Mouse (Mus musculus) liver, embryonic 15.5 days (tissue): ENCODE results near the gene Hacd2. TPM values are rescaled to one million over a fixed set of nuclear protein-coding genes. Genes with fewer than 3 reads are reported as not detected.

Source experiments
- ATAC-seq: fragments of 200-750 bp; cut with Nextera tagmentation; 2 replicates; pipeline ENCODE4 v1.8.0; 2017; ENCODE audit warnings: moderate number of reproducible peaks, mild to moderate bottlenecking, moderate library complexity; ENCODE audit not compliant: insufficient read depth
- H3K27ac ChIP-seq: fragments of 300-500 bp; sonication (generic); replicated peaks from 2 replicates; pipeline ENCODE4 v1.5.1; 2015; ENCODE audit warnings: mild to moderate bottlenecking, inconsistent platforms
- H3K27me3 ChIP-seq: fragments of 300-500 bp; sonication (generic); 2 replicates; pipeline ENCODE4 v1.6.1; 2015; ENCODE audit warnings: mild to moderate bottlenecking, inconsistent platforms
- H3K36me3 ChIP-seq: fragments of 300-500 bp; sonication (generic); replicated peaks from 2 replicates; pipeline ENCODE4 v1.6.1; 2015; ENCODE audit warnings: moderate library complexity, mild to moderate bottlenecking, inconsistent platforms
- H3K4me1 ChIP-seq: fragments of 300-500 bp; sonication (generic); replicated peaks from 2 replicates; pipeline ENCODE4 v1.6.1; 2015; ENCODE audit warnings: inconsistent platforms
- H3K4me2 ChIP-seq: fragments of 300-500 bp; sonication (generic); 2 replicates; pipeline ENCODE4 v1.6.1; 2015; ENCODE audit warnings: moderate library complexity, mild to moderate bottlenecking, inconsistent platforms
- H3K4me3 ChIP-seq: fragments of 300-500 bp; sonication (generic); replicated peaks from 2 replicates; pipeline ENCODE4 v1.5.1; 2015; ENCODE audit warnings: mild to moderate bottlenecking, inconsistent platforms
- H3K9ac ChIP-seq: fragments of 300-500 bp; sonication (generic); 2 replicates; pipeline ENCODE4 v1.6.1; 2015; ENCODE audit warnings: moderate library complexity, mild to moderate bottlenecking, inconsistent platforms
- H3K9me3 ChIP-seq: fragments of 300-500 bp; sonication (generic); replicated peaks from 2 replicates; pipeline ENCODE4 v1.6.1; 2016; ENCODE audit warnings: inconsistent platforms
- WGBS: fragments of 180-500 bp; shearing (Covaris S2); methylation state at CpG from one replicate; pipeline ENCODE4 v1.1.7; 2015; ENCODE audit warnings: mixed read lengths; ENCODE audit not compliant: insufficient replicate concordance; 5-methylcytosine and 5-hydroxymethylcytosine counted together
- polyA plus RNA-seq: library from polyadenylated mRNA; unstranded; fragments of >200 nt; fragmentation: Nextera tagmentation; extraction: Ambion mirVana; gene quantifications from 2 replicates; pipeline ENCODE4 v1.2.1, GENCODE M21; 2015

The Hacd2 gene
- polyA plus RNA-seq, 1 experiment from 2014 or later = 105 TPM

DNA sequence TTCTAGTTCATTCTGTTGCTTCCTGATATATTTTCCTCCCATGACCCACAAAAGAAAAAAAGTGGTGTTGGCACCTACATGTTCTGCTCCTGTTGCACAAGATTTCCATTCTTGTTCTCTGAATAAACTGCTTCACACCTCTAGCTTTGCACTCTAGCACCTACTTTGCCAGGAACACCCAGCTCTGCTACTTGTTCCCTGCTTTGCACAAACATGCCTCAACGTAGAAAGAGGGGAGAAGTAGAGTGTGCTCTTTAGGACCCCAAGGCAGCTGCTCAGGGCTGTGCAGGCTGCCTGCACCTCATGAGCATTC, 32.9 kb downstream of the Hacd2 start:
- H3K4me2 ChIP-seq = no peak overlapping the region
- 0 out of 2 replicates have a peak, but pooled peaks cover 5% of the 10 kb centered on the region for H3K36me3 ChIP-seq
- WGBS = 56% methylated on average over 1 of the region's 1 CpGs
- H3K4me3 ChIP-seq = no peak overlapping the region
- ATAC-seq = no peak
- no peak overlapping the region for H3K9ac ChIP-seq
- H3K4me1 ChIP-seq = peaks cover 51% of the 10 kb centered on the region
- H3K27ac ChIP-seq = peak overlapping the region; percentile 69
- H3K9me3 ChIP-seq = no peaks in the 10 kb centered on the region
- H3K27me3 ChIP-seq = no peaks in the 10 kb centered on the region

DNA sequence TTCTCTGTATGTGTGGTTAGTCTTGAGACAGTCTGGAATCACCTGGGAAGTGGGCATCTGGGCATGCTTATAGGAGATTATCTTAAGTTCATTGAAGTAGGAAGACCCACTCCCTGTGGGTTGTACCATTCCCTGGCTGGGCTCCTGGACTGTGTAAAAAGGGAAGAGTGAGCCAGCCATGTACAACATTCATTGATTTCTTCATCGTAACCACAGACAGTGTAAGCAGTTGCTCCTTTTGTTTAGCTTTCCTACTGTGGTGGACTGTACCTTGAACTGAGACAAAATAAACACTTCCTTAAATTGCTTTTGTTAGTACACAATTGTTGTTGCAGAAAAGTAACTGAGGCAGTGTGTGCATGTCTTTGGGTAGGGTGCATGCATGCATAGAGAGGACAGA, 33.6 kb downstream of the Hacd2 start:
- peak overlapping the region; percentile 69 for H3K27ac ChIP-seq
- 67% methylated on average over 1 of the region's 1 CpGs for WGBS
- H3K4me2 ChIP-seq = no peak overlapping the region
- no peak overlapping the region for H3K9ac ChIP-seq
- H3K4me3 ChIP-seq = no peak overlapping the region
- no peaks in the 10 kb centered on the region for H3K27me3 ChIP-seq
- no peaks in the 10 kb centered on the region for H3K36me3 ChIP-seq
- peak; percentile 50 for ATAC-seq
- peaks cover 51% of the 10 kb centered on the region for H3K4me1 ChIP-seq
- H3K9me3 ChIP-seq = no peaks in the 10 kb centered on the region

DNA sequence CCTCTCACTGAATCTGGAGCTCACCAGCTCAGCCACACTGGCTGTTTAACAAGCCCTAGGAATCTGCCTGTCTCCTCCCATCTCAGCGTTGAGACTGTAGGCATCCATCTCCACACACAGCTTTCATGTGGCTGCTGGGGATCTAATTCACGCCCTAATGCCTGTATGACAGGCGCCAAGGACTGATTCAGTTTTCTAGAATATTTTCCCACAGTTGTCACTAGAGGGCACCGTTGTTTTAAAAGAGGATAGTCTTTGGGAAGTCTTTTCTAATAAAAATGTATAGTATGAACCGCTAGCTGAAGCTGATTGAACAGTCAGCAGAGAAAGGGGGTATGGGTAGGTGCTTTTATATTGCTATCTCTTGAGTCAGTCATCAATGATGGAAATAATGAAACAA, 34.1 kb downstream of the Hacd2 start:
- Histone ChIP-seq H3K36me3 (no peaks in the 10 kb centered on the region), H3K9me3 (no peaks in the 10 kb centered on the region), H3K9ac (no peak overlapping the region), H3K4me2 (no peak overlapping the region), H3K4me3 (no peak overlapping the region), H3K4me1 (peaks cover 47% of the 10 kb centered on the region), H3K27ac (0 out of 2 replicates have a peak overlapping the region, but pooled peaks have one; percentile 69), H3K27me3 (no peaks in the 10 kb centered on the region)
- WGBS = 23% methylated on average over 5 of the region's 5 CpGs
- ATAC-seq = no peak

DNA sequence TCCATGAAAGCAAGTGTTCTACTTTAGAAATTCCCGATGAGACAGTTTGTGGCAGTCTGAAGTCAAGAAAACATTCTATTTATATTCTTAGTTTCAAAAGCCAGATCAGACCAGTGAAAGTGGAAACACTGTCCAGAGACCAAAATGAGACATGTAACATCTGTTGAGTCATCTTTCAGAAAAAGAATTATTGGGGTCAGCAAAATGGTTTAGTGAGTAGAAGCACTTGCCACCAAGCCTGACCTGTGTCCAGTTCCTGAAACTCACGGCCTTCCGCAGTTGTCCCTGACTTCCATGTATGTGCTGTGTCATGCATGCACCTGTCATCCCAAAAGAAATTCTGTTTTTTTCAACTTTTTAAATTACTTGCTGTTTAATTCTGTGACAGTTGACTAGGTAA, 34.6 kb downstream of the Hacd2 start:
- ATAC-seq = no peak
- WGBS = 73% methylated on average over 3 of the region's 3 CpGs

DNA sequence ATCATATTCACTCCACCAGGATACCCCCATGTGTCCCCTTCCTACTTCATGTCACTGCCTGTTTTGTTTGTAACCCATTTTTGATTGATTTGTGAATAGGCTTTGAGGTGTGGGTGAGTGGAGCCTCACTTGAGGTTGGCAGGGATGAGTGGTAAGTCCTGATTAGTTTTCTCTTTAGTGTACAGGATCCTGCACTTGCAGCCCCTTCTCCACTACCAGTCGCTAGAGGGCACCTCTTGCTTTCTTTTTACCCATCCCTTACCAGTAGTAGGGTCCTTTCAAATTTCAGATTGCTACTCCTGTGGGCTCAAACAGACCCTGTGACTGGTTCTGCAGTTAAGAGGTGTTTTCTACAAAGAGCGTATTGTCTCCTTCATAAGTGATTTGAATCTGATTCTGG, 38.8 kb downstream of the Hacd2 start:
- Histone ChIP-seq H3K4me2 (no peak overlapping the region), H3K9ac (no peak overlapping the region), H3K27ac (no peak overlapping the region), H3K4me1 (peaks cover 9% of the 10 kb centered on the region), H3K9me3 (no peaks in the 10 kb centered on the region), H3K27me3 (no peaks in the 10 kb centered on the region), H3K4me3 (no peak overlapping the region), H3K36me3 (peaks cover 13% of the 10 kb centered on the region; the same call in 1 of the 2 replicates)
- WGBS = 47% methylated on average over 2 of the region's 2 CpGs
- no peak for ATAC-seq

More for the DNA sequence above, 34.6 kb downstream of the Hacd2 start:
- no peak overlapping the region for H3K9ac ChIP-seq
- no peaks in the 10 kb centered on the region for H3K27me3 ChIP-seq
- no peaks in the 10 kb centered on the region for H3K36me3 ChIP-seq
- H3K9me3 ChIP-seq = no peaks in the 10 kb centered on the region
- H3K27ac ChIP-seq = no peak overlapping the region
- H3K4me1 ChIP-seq = peaks cover 46% of the 10 kb centered on the region
- H3K4me2 ChIP-seq = no peak overlapping the region
- H3K4me3 ChIP-seq = no peak overlapping the region

DNA sequence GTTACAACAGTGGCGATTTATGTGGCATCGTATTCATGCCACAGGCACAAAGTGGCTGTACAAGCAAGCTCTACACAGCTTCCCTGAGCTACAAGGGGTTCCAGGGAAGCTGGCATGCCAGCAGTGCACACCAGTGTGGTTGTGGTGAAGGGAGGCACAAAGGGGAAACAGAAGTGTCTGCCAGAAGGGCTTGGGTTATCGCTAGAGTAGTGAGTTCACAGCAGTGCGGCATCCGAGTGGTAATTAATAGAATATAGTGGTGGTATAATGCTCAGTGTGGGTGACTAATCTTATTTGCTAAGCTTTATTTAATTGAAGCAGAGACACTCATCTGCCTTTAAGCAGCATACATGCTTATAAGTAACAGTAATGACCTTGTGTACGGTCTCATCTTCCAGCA, 43.5 kb downstream of the Hacd2 start:
- 81% methylated on average over 6 of the region's 6 CpGs for WGBS
- no peak overlapping the region for H3K9ac ChIP-seq
- no peak overlapping the region for H3K4me2 ChIP-seq
- no peaks in the 10 kb centered on the region for H3K27me3 ChIP-seq
- H3K36me3 ChIP-seq = peaks cover 13% of the 10 kb centered on the region; the same call in 1 of the 2 replicates
- H3K27ac ChIP-seq = no peak overlapping the region
- H3K4me3 ChIP-seq = no peak overlapping the region
- no peaks in the 10 kb centered on the region for H3K9me3 ChIP-seq
- 0 out of 2 replicates have a peak, but pooled peaks cover 3% of the 10 kb centered on the region for H3K4me1 ChIP-seq
- ATAC-seq = no peak

DNA sequence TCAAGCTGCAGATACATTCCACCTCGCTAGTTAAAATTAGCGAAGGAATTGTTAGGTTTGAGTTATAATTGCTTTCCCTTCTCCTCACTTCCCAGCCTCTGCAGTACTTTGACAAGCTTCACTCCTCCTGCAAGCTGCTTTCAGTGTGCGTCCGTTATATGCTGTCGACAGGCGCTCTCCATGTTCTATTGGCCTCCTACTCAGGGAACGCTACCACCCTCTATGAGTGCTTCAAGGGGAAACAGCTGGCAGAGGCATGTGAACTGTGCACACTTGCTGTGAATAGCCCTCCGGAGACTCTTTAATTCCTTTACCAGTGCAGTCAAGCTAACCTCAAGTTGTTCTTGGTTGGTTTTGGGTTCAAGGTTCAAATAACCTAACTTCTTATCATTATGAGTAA, 44.9 kb downstream of the Hacd2 start:
- H3K4me1 ChIP-seq = 0 out of 2 replicates have a peak, but pooled peaks cover 3% of the 10 kb centered on the region
- H3K36me3 ChIP-seq = peaks cover 10% of the 10 kb centered on the region; the same call in 1 of the 2 replicates
- no peak overlapping the region for H3K4me3 ChIP-seq
- ATAC-seq = no peak
- 88% methylated on average over 8 of the region's 8 CpGs for WGBS
- H3K27me3 ChIP-seq = no peaks in the 10 kb centered on the region
- no peak overlapping the region for H3K27ac ChIP-seq
- no peak overlapping the region for H3K4me2 ChIP-seq
- no peak overlapping the region for H3K9ac ChIP-seq
- no peaks in the 10 kb centered on the region for H3K9me3 ChIP-seq

DNA sequence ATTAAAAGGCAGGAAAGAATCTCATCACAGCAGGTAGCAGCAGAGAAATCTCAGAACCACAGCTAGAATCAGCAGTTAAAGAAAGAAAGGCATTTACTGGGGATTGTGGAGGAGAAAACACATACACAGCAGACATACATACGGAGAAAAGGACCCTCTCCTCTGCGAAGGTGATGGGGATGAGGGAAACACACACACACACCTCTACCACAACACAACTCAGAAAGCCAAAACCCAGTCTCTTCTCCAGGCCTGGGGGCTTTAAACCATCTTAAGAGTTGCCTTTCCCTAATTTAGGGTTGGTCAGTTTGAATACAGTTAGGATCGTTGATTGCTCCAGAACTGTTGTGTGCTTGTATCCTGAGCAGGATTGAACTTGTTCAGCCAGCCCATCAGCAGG, 45.4 kb downstream of the Hacd2 start:
- H3K4me3 ChIP-seq = no peak overlapping the region
- WGBS = 80% methylated on average over 3 of the region's 3 CpGs
- no peak overlapping the region for H3K4me2 ChIP-seq
- H3K9me3 ChIP-seq = no peaks in the 10 kb centered on the region
- 0 out of 2 replicates have a peak, but pooled peaks cover 3% of the 10 kb centered on the region for H3K4me1 ChIP-seq
- H3K36me3 ChIP-seq = peaks cover 5% of the 10 kb centered on the region; the same call in 1 of the 2 replicates
- H3K9ac ChIP-seq = no peak overlapping the region
- no peak for ATAC-seq
- no peaks in the 10 kb centered on the region for H3K27me3 ChIP-seq
- H3K27ac ChIP-seq = no peak overlapping the region

DNA sequence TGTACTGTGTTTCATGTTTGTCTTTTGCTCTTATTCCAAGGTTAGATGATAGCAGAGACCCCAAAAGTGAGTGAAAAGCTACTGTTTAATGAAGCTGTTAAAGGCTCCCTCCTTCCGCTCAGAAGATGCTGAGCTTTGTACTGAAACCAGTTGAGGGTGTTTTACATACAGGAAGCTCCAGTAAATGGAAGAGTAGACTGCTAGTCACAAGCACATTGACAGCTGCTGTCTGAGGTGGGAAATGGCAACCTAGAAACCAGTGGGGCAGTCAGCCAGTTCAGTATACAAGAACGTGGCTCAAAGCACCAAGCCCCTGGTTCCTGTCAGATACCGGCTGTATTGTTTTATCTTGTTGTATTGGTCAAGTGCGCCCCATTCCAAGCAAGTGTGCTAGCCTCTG, 46.7 kb downstream of the Hacd2 start:
- H3K4me1 ChIP-seq = 0 out of 2 replicates have a peak, but pooled peaks cover 3% of the 10 kb centered on the region
- ATAC-seq = no peak

DNA sequence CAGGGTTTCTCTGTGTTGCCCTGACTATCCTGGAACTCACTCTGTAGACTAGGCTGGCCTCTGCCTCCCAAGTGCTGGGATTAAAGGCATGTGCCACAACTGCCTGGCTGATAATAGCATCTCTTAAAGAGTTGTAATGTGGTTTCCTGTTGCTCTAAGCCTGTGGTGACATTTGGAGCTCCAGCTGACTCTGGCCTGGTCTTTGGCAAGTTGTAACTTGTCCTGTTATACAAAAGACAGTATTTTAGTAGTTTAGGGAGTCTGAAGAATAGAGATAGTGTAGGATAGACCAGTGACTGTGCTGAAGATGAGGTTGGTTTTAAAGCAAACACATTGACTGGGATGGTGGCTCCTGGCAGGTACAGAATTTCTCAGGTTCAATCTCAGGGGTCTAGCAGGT, 52.2 kb downstream of the Hacd2 start:
- no peaks in the 10 kb centered on the region for H3K9me3 ChIP-seq
- H3K9ac ChIP-seq = no peak overlapping the region
- 0 out of 2 replicates have a peak overlapping the region, but pooled peaks have one; percentile 3 for H3K27ac ChIP-seq
- H3K4me2 ChIP-seq = no peak overlapping the region
- no peak overlapping the region for H3K4me3 ChIP-seq
- ATAC-seq = no peak
- H3K36me3 ChIP-seq = 0 out of 2 replicates have a peak, but pooled peaks cover 6% of the 10 kb centered on the region
- no peaks in the 10 kb centered on the region; the same call in 1 of the 2 replicates for H3K4me1 ChIP-seq
- H3K27me3 ChIP-seq = no peaks in the 10 kb centered on the region

More for the DNA sequence above, 46.7 kb downstream of the Hacd2 start:
- H3K9ac ChIP-seq = no peak overlapping the region
- H3K27me3 ChIP-seq = no peaks in the 10 kb centered on the region
- H3K4me3 ChIP-seq = no peak overlapping the region
- no peaks in the 10 kb centered on the region for H3K9me3 ChIP-seq
- 66% methylated on average over 4 of the region's 4 CpGs for whole genome bisulfite sequencing
- H3K4me2 ChIP-seq = no peak overlapping the region
- no peak overlapping the region for H3K27ac ChIP-seq
- H3K36me3 ChIP-seq = no peaks in the 10 kb centered on the region

DNA sequence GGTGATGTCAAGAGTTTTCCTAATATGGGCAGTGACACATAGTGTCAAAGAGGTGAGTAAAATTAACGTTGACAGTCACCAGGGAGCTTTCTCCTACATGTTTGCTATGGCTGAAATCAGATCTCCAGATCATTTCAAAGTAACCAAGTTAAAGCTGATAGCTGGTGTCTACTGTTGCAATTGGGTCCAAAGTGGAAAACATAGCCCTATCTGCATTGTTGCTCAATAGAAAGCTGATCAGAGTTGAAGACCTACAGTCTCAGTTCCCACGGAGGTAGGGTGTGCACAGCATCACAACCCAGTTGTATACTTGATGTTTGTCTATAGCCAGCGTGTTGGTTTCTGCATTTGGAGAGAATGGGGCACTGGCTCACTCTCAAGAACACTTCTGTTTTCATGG, 53.4 kb downstream of the Hacd2 start:
- Histone ChIP-seq H3K27ac (0 out of 2 replicates have a peak overlapping the region, but pooled peaks have one; percentile 42), H3K9me3 (no peaks in the 10 kb centered on the region), H3K4me3 (no peak overlapping the region), H3K27me3 (no peaks in the 10 kb centered on the region), H3K9ac (no peak overlapping the region), H3K4me2 (no peak overlapping the region), H3K4me1 (no peaks in the 10 kb centered on the region; the same call in 1 of the 2 replicates), H3K36me3 (0 out of 2 replicates have a peak, but pooled peaks cover 6% of the 10 kb centered on the region)
- 63% methylated on average over 3 of the region's 3 CpGs for WGBS
- ATAC-seq = peak; percentile 65

DNA sequence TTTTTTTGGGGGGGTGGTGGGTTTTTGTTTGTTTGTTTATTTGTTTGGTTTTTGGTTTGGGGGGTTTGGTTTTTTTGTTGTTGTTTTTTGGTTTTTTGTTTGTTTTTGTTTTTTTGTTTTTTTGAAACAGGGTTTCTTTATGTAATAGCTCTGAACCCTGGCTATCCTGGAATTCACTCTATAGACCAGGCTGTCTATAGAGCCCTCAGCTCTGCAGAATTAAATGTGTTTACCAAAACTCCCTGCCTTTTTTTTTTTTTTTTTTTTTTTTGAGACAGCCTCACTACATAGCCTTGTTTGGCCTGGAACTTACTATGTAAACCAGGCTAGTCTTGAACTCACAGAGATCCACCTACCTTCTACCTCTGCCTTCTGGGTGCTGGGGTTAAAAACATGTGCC, 71.3 kb downstream of the Hacd2 start:
- ATAC-seq = no peak
- Histone ChIP-seq H3K9ac (no peak overlapping the region), H3K4me1 (no peaks in the 10 kb centered on the region), H3K27me3 (no peaks in the 10 kb centered on the region), H3K36me3 (peaks cover 7% of the 10 kb centered on the region; the same call in 1 of the 2 replicates), H3K27ac (no peak overlapping the region), H3K9me3 (no peaks in the 10 kb centered on the region), H3K4me3 (no peak overlapping the region), H3K4me2 (no peak overlapping the region)
